ENCODE assay signal across 21 mouse cellular contexts in the genomic region with DNA sequence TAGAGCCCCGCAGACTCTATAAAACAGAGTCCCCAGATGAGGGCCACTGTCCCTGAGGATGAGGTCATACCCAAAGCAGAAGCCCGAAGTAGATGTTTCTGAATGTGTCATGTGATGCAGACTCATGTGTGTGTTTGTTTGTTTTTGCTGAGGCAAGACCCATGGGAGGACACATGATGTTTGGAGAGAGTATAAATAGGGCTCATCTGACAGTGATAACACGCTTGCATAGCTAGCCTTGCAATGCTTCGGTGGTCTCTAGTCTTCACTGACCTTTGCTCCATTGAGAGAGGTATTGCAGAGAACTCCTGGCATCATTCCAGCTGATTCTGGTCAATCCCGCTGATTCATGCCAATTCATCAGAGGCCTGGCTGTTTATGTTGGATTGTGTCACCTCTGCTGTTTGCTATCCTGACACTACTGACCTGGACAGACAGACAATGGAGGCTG.
DNase-seq lines count a peak whose midpoint lies in the region; ATAC-seq and TF ChIP-seq lines count a peak whose summit lies in the region.
"Had no signal": no experiment of that assay in that cellular context is flagged by ENCODE, and none has a peak within 500 bp of the region (broad histone marks: within the 10 kb centered on the region; RNA-seq: fewer than 3 reads in every experiment).

No protein-coding gene starts in this region.

- no peaks in the 10 kb centered on the region for H3K36me3 ChIP-seq in C2C12 (ENCODE audit: control insufficient read depth, insufficient read depth)
- H3K36me3 ChIP-seq in intestine, embryonic 16.5 days (ENCODE audit: control insufficient read depth, insufficient read depth, low read length) = no peaks in the 10 kb centered on the region
- H3K36me3 ChIP-seq in forebrain, embryonic 10.5 days (replicated peaks) = no peaks in the 10 kb centered on the region
- H3K36me3 ChIP-seq in forebrain, embryonic 13.5 days (ENCODE audit: poor library complexity, severe bottlenecking) = no peaks in the 10 kb centered on the region
- H3K36me3 ChIP-seq: heart, embryonic 10.5 days; hindbrain, embryonic 13.5 days; limb, embryonic 13.5 days; lung, embryonic 15.5 days had no signal

- H3K27ac ChIP-seq in intestine, embryonic 16.5 days (ENCODE audit: low read length) = no peak overlapping the region
- H3K27ac ChIP-seq in forebrain, embryonic 10.5 days = no peak overlapping the region
- no peak overlapping the region for H3K27ac ChIP-seq in forebrain, embryonic 13.5 days
- H3K27ac ChIP-seq: heart, embryonic 10.5 days; hindbrain, embryonic 13.5 days; limb, embryonic 13.5 days; lung, embryonic 15.5 days had no signal

- H3K9me3 ChIP-seq in intestine, embryonic 16.5 days (ENCODE audit: control insufficient read depth, low read length) = no peaks in the 10 kb centered on the region
- no peaks in the 10 kb centered on the region for H3K9me3 ChIP-seq in forebrain, embryonic 10.5 days
- no peaks in the 10 kb centered on the region for H3K9me3 ChIP-seq in forebrain, embryonic 13.5 days (replicated peaks)
- H3K9me3 ChIP-seq: heart, embryonic 10.5 days; hindbrain, embryonic 13.5 days; limb, embryonic 13.5 days; lung, embryonic 15.5 days had no signal

- no peak overlapping the region for H3K4me2 ChIP-seq in intestine, embryonic 16.5 days (ENCODE audit: low read depth, low read length)
- no peak overlapping the region for H3K4me2 ChIP-seq in forebrain, embryonic 13.5 days
- H3K4me2 ChIP-seq: hindbrain, embryonic 13.5 days; limb, embryonic 13.5 days; lung, embryonic 15.5 days had no signal

- H3ac ChIP-seq in C2C12 (ENCODE audit: control insufficient read depth, insufficient read length, low read depth) = no peak overlapping the region

- H3K27me3 ChIP-seq in C2C12 (ENCODE audit: control insufficient read depth, insufficient read depth, insufficient read length) = no peaks in the 10 kb centered on the region
- no peaks in the 10 kb centered on the region for H3K27me3 ChIP-seq in intestine, embryonic 16.5 days (replicated peaks; ENCODE audit: control insufficient read depth, insufficient read depth, low read length)
- no peaks in the 10 kb centered on the region for H3K27me3 ChIP-seq in forebrain, embryonic 10.5 days (ENCODE audit: poor library complexity, severe bottlenecking)
- H3K27me3 ChIP-seq in forebrain, embryonic 13.5 days = no peaks in the 10 kb centered on the region
- H3K27me3 ChIP-seq: CH12.LX; hindbrain, embryonic 13.5 days; limb, embryonic 13.5 days; lung, embryonic 15.5 days had no signal

- H3K79me3 ChIP-seq in C2C12 (ENCODE audit: low read depth) = no peaks in the 10 kb centered on the region

- ATAC-seq in intestine, embryonic 16.5 days = peak; percentile 58; the same call in 1 of the 2 replicates
- ATAC-seq in forebrain, embryonic 13.5 days = no peak
- ATAC-seq: activated CD4-positive, CD25-positive, alpha-beta regulatory T cell, adult 4 months; midbrain, embryonic 16.5 days had no signal

- 36% methylated on average over 5 of the region's 5 CpGs for WGBS in intestine, embryonic 16.5 days
- WGBS in forebrain, embryonic 10.5 days = 86% methylated on average over 5 of the region's 5 CpGs
- WGBS in forebrain, embryonic 13.5 days = 79% methylated on average over 5 of the region's 5 CpGs

- TF ChIP-seq CTCF in C2C12 (IDR thresholded peaks at IDR 0.05; ENCODE audit: control insufficient read depth, insufficient read depth, insufficient read length) = no peak

- no peaks in the 10 kb centered on the region for H3K79me2 ChIP-seq in C2C12 (ENCODE audit: control insufficient read depth, insufficient read depth)

- H3K4me1 ChIP-seq in intestine, embryonic 16.5 days (ENCODE audit: control insufficient read depth, insufficient read depth, low read length) = no peaks in the 10 kb centered on the region
- H3K4me1 ChIP-seq in forebrain, embryonic 10.5 days = peaks cover 12% of the 10 kb centered on the region
- H3K4me1 ChIP-seq in forebrain, embryonic 13.5 days = peaks cover 9% of the 10 kb centered on the region
- H3K4me1 ChIP-seq: heart, embryonic 10.5 days; limb, embryonic 13.5 days; lung, embryonic 15.5 days had no signal

- H3K4me3 ChIP-seq in C2C12 (ENCODE audit: insufficient read depth, poor library complexity, severe bottlenecking) = no peak overlapping the region
- H3K4me3 ChIP-seq in intestine, embryonic 16.5 days (ENCODE audit: low read length) = no peak overlapping the region
- no peak overlapping the region for H3K4me3 ChIP-seq in forebrain, embryonic 10.5 days
- H3K4me3 ChIP-seq in forebrain, embryonic 13.5 days = no peak overlapping the region
- H3K4me3 ChIP-seq: heart, embryonic 10.5 days; hindbrain, embryonic 13.5 days; limb, embryonic 13.5 days; lung, embryonic 15.5 days had no signal

- no peak overlapping the region for H3K9ac ChIP-seq in intestine, embryonic 16.5 days (ENCODE audit: low read depth, low read length)
- H3K9ac ChIP-seq in forebrain, embryonic 13.5 days = no peak overlapping the region
- H3K9ac ChIP-seq: hindbrain, embryonic 13.5 days; limb, embryonic 13.5 days; lung, embryonic 15.5 days had no signal

- DNase-seq in 3T3-L1 (ENCODE audit: low read depth, low spot score) = peak; percentile 54
- peak; percentile 16 for DNase-seq in adrenal gland, postnatal 10 days
- no peak for DNase-seq in lung, postnatal 14 days
- no peak for DNase-seq in forebrain, embryonic 10.5 days (ENCODE audit: extremely low spot score, low spot score)
- DNase-seq: cerebellum, adult 8-10 months; gastrocnemius, postnatal 36 days; heart, postnatal 14 days; kidney, adult 18-20 months; kidney, postnatal 36 days; spleen, adult 18-20 months; thymus, adult 18-20 months had no signal

TF ChIP-seq in C2C12, 6 proteins besides CTCF, POLR2A, EP300 and RAD21:
- TF ChIP-seq FOSL1 (IDR thresholded peaks at IDR 0.05; ENCODE audit: insufficient read depth, low read length, poor library complexity, severe bottlenecking) = no peak
- TF ChIP-seq CEBPB (IDR thresholded peaks at IDR 0.05; ENCODE audit: low read depth) = peak; percentile 51
- TF ChIP-seq MYOG (IDR thresholded peaks at IDR 0.05; ENCODE audit: control insufficient read depth, extremely low read depth, insufficient read length) = no peak
- no peak for TF ChIP-seq MYOD1 (IDR thresholded peaks at IDR 0.05; ENCODE audit: control insufficient read depth, insufficient read length, low read depth)
- peak; percentile 85 for TF ChIP-seq USF1 (IDR thresholded peaks at IDR 0.05; ENCODE audit: low read depth)
- no peak for TF ChIP-seq MAX (IDR thresholded peaks at IDR 0.05)

Comparison
In these comparisons a context has a peak if more than half of its experiments do, and no peak if none do; other contexts are left out.
1. DNase-seq: peak in 3T3-L1 (single experiment) and adrenal gland, postnatal 10 days (single experiment); none in lung, postnatal 14 days (single experiment) and forebrain, embryonic 10.5 days (single experiment).